Mouse (Mus musculus) E14TG2a.4 (cell line): Measurements from ENCODE around the gene Luzp1.

Experiments used
- CTCF ChIP-seq: conservative IDR thresholded peaks from 2 replicates; pipeline ENCODE4 v1.5.1; 2014; ENCODE audit warnings: low read length
- NANOG ChIP-seq: IDR thresholded peaks from 2 replicates; pipeline ENCODE4 v1.6.1; 2014; ENCODE audit warnings: borderline replicate concordance, low read length, mixed read lengths
- POU5F1 ChIP-seq: IDR thresholded peaks from 2 replicates; pipeline ENCODE4 v1.6.1; 2014; ENCODE audit warnings: low read length, borderline replicate concordance

DNA sequence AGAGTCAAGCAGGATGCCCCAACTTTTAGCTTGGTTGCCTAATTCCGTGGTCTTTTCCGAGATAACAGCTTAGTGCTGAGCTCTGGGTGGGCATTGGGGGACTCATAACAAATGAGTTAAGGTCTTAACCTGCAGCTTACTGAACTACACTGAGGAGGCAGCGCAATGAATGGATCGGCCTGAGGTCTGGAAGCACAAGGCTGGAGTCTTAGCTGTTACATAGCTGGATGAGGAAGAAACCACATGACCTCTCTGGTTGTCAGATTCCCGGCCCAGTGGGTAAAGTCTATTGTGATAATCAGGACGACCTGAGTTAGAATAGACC is 7.8 kb upstream of the Luzp1 start:
- no peak for TF ChIP-seq CTCF
- no peak for TF ChIP-seq NANOG
- TF ChIP-seq POU5F1 = no peak
